Mouse (Mus musculus) left cerebral cortex, postnatal 10 days (tissue): ENCODE results near the gene Cyp26c1. TPM values are rescaled to one million over a fixed set of nuclear protein-coding genes. Genes with fewer than 3 reads are reported as not detected.

ENCODE experiments used
- DNase-seq, 2 experiments: peaks; one replicate each; pipeline ENCODE4 v3.0.0; 2021 to 2022; ENCODE audit warnings: low spot score in 2 of 2, mixed read lengths in 1 of 2; ENCODE audit errors: extremely low spot score in 1 of 2
- intact Hi-C: fragments of 180-260 bp; cut with DNase I; formaldehyde crosslinking; loops from one replicate; pipeline ENCODE4 v1.15.1; 2025
- total RNA-seq, 2 experiments: library from RNA; stranded (reverse); gene quantifications; 2 replicates each; pipeline ENCODE4 v1.2.3; 2021

Gene Cyp26c1
- total RNA-seq, 2 experiments from 2014 or later = 0.20 TPM; not detected in 1

DNA sequence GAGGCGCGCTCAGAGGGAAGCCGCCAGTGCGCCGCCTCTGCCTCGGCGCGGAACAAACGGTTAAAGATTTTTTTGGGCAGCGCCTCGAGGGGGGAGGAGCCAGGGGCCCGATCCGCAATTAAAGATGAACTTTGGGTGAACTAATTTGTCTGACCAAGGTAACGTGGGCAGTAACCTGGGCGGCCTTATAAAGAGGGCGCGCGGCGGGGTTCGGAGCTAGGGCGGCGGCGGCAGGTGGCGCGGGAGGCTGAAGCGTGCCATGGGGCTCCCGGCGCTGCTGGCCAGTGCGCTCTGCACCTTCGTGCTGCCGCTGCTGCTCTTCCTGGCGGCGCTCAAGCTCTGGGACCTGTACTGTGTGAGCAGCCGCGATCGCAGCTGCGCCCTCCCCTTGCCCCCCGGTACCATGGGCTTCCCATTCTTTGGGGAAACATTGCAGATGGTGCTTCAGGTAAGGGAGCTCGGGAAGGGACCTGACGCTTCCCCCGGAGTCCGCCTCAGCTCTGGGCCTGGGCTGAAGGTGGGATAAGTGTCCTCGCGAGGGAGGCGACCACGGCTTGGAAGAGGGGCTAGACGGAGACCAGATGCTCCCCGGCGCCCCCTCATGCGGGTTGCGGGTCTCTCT is 12.4 kb downstream of the Cyp26c1 start, which contains the start of gene Cyp26a1:
TSS of gene Cyp26a1 (plus strand) at position 148 of the 622 bp plus-strand sequence.
- intact Hi-C loops = no loop called here
- DNase-seq = no peak

DNA sequence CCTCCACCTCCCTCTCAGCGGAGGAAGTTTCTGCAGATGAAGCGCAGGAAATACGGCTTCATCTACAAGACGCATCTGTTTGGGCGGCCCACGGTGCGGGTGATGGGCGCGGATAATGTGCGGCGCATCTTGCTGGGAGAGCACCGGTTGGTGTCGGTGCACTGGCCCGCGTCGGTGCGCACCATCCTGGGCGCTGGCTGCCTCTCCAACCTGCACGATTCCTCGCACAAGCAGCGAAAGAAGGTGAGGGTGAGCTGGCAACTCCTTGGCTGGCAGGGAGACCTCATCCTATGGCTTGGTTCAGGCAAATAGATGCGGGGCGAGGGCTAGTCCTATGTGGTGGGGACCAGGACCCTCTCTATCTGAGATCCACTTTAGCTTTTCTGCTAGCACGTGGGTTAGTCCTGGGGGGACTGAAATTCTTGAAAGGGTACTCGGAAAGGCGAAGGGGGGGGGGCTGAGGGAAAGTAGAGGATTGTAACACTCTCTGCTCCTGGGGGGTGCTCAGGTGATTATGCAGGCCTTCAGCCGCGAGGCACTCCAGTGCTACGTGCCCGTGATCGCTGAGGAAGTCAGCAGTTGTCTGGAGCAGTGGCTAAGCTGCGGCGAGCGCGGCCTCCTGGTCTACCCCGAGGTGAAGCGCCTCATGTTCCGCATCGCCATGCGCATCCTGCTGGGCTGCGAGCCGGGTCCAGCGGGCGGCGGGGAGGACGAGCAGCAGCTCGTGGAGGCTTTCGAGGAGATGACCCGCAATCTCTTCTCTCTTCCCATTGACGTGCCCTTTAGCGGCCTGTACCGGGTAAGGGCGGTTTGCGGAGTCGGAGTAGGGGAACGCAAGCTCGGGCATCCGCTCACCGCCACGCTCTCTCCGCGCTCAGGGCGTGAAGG is 13.1 kb downstream of the Cyp26c1 start:
- DNase-seq = peak in 1 of 2 experiments; percentile 29
- intact Hi-C loops = no loop called here

DNA sequence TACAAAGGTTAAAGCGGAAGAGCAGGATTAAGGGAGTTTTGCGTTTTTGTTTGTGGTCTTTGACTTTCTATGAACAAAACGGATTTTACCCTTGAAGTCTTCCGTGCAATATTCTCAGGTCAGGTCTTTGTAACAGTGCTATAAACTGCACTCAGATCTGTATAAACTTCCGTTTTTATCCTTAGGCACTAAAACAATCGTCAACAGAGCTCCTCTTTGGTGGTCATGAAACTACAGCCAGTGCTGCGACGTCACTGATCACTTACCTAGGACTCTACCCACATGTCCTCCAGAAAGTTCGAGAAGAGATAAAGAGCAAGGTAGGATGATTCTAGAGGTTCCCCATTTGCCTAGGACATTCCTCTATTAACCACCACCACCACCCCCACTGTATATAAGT is 14.3 kb downstream of the Cyp26c1 start:
- intact Hi-C loops = loop anchor here (5.0 kb wide), 1 partner anchor 233 kb away; no protein-coding TSS in a partner anchor
- DNase-seq = no peak

DNA sequence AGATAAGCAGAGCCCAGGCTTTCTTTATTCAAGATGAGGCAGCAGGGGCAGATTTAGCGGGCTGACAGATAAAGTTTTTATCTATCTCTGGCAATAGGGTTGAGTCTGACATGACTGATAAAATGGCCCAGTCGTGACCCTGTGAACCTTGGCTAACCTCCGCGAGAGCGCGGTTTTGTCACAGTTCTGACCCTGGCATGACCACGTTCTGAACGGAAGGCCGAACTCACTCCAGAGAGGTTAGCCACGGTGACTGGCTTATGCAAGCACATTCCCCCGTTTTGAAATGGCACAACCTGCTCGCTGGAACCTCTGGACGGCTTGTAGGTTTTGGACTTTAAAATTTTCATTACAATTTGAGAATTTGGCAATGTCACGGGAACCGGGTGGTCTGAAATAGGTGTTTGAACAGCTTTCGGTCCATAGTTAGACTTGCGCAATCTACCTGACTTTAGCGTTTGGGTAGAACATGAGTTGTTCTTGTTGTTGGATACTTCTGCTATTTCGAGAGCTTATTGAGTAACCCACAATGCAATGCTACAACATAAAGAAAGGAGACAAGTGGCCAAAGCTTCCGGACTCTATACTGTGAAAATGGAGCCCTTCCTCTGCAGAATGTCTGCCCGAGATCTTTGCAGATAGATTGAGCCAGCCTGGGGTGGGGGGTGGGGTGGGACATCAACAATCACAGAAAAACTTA is 17.1 kb downstream of the Cyp26c1 start:
- intact Hi-C loops = loop anchor here (5.0 kb wide), 1 partner anchor 230 kb away; no protein-coding TSS in a partner anchor
- no peak for DNase-seq

DNA sequence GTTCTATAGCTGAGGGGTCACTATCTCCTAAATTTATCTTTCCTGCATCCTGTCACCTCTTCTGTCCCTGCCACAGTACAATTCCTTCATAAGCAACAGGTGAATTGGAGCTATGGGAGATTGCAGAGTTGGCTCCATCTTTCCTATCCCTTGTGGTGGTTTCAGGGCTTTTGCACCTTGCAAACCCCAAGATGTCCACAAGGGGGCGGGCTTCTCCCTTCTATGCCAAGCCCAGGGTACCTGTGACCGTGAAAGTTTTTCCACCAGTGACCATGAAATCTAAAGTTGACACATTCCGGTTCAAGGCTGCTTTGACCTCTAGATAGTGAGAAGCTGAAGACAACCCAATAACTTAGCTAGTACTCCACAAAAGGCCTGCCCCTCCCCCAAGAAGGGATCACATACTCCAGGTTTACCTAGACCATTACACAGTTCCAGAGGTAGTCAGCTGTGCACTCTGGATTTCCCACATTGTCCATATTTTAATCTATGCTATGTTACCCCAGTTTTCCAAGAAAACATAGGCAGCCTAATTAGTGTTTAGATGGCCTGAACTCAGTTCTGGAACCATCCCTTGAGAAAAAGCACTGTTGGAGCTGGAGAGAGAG is 18.6 kb downstream of the Cyp26c1 start:
- DNase-seq = peak; percentile 56 to 65
- intact Hi-C loops = loop anchor here (2.0 to 5.0 kb wide), 2 partner anchors 183 to 228 kb away; no protein-coding TSS in a partner anchor

DNA sequence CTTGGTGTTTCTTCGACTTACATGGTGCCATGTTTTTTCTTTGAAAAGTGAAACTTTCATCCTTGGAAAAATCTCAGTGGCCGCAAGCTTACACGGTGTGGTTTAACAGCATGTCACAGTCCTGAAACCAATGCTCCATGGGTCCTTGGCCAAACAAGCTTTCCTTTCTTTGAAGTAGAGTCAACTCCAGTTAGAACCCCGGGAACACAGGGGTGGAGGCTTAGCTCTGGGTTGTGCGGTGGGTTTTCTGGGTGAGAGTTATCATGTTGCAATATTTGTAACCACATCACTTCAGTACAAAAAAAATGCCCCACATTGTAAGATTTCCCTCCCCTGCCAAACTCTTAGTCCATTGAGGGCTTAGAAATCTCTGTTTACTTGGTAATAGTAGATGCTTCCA is 20.3 kb downstream of the Cyp26c1 start:
- DNase-seq = no peak
- intact Hi-C loops = loop anchor here (2.0 kb wide), 1 partner anchor 181 kb away; no protein-coding TSS in a partner anchor

DNA sequence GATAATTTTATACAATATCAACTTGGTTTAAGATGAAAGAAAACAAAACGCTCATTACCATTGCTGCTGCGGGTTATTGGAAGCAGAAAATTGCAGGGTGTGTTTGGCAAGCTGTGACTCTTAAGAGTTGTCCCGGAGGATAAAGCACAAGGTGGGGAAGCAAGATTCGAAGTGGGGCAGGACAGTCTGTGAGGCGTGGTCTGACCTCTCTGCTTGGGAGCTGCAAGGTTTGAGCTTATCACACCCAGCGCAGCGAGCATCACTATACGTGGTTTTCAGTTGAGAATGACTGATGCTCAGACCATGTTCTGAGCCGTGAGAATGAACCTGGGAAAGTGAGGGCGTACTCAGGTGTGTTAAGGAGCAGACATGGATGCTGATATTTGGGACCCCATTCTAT is 29.3 kb downstream of the Cyp26c1 start:
- intact Hi-C loops = no loop called here
- DNase-seq = no peak

DNA sequence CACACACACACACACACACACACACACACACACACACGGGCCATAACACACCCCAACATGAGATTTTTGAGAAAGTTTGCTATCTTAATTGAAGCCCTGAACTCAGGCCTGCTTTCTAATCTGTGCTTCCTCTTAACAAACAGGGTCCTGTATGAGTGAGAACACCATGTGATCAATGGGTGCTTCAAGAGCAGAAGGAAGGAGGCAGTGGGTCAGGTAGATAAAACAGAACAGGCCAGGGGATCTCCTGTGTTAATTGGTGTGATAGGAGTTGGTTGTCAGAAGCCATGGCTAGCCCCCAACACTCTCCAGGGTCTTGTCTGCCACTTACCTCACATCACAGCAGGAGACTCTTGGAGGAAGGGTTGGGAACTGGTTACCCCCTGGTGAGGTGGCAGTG is 30.6 kb downstream of the Cyp26c1 start:
- no peak for DNase-seq
- intact Hi-C loops = no loop called here

DNA sequence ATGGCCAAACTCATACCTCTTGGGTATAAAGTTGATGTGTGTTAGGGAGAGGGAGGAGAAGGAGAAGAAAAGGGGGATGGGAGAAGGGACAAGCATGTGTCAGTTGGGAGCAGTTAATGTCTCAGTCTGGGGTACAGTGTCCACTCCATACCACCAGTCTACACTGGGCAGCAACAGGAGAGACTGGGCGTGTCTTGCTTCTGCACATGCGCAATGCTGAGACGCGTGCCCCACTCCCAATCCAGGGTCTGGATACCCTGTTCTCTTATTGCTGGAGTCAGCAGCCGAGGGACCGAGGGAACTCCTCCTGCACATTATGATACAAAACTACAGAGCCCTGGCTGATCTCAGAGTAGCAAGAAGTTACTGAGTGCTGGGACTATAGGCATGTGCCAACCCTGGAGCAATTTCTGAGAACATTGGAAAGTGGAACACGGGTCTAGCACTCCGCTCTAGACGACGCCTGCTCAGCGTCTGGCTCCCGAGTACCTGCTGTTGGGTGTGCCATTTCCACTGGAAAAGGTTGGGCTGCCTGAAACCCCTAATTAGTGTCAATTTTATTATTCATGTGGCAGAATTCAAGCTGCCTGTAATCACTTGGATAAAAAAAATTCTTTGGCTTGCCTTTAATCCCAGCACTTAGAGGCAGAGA is 31.3 kb downstream of the Cyp26c1 start:
- intact Hi-C loops = no loop called here
- DNase-seq = no peak

DNA sequence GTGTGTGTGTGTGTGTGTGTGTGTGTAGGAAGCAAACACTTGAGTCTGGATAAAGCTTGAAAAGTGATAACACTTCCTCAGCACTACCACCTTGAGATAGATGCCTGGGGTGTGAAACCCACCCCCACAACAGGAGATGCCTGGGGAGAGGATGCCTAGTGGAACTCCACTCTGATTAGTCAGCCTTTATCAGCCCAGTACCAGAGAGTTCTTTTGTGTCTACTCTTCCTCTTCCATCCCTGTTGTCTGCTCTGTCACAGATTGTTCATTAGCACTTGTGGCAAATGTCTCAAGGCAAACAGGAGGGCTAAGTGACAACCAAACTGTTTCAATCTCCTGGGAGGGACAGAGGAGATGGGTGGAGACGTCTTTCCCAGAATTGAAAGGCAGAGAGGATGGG is 33.8 kb downstream of the Cyp26c1 start:
- intact Hi-C loops = no loop called here
- DNase-seq = no peak

DNA sequence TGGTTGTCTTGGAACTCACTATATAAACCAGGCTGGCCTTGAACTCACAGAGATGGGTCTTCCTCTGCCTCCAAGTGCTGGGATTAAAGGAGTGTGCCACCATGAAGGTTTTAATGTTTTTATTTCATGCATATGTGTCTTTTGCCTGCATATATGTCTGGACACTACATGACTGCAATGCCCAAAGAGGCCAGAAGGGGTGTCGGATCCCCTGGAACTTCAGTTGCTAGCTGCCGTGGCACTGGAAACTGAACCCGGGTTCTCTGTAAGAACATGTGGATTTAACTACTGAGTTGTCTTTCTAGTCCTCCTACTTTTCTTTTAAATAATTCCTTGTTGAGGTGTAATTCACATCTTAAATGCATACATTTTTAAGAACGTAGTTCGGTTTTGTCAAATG is 39.2 kb downstream of the Cyp26c1 start:
- no peak for DNase-seq
- intact Hi-C loops = no loop called here

DNA sequence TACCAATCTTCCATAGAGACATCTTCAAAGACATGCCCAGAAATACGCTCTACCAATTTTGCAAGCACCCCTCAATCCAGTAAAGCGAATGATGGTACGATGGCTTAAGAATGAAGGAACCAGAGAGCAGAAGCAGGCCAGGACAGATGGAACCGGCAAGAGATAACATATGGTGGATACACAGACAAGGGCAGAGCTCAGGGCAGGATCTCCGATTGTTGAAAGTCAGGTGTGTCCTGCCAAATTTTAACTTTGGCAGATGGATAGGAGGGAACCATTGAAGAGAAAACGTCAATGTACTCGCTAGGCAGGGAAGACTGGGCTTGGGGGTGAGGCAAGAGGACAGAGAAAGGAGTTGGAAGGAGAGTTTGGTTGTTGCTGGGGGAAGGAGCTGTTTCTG is 41.2 kb downstream of the Cyp26c1 start:
- intact Hi-C loops = no loop called here
- no peak for DNase-seq

DNA sequence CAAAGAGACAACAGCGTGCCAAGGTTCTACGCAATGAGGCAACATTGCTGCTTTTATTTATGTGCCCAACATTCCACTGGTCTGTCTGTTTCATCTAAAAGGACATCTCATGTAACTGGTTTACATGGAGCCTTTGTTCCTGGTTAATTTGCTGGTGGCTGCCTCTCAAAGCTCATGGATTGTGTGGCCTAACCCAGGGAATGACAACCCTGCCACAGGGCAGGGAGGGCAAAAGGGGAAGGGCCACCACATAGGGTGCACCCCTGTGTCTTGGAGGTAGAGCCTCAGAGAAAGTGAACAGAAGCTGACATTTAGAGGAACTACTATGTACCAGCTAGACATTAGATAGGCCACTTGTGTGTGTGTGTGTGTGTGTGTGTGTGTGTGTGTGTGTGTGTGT is 42.0 kb downstream of the Cyp26c1 start:
- intact Hi-C loops = no loop called here
- DNase-seq = no peak

DNA sequence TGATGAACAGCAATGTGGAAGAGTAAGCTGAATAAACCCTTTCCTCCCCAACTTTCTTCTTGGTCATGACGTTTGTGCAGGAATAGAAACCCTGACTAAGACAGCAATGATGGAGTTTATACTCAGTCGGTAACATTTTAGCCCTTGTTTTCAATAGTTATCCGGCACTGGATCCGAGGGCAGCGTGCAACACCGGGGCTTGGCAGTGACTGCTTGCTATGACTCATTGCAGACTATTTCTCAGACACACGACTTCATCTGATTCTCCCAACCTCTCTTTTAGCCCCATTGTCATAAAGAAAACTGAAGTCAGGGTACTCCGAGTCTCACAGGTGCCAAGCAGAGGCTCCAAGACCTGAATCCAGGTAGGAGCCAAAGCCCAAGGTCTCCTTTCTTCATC is 50.0 kb downstream of the Cyp26c1 start:
- intact Hi-C loops = no loop called here
- no peak for DNase-seq

DNA sequence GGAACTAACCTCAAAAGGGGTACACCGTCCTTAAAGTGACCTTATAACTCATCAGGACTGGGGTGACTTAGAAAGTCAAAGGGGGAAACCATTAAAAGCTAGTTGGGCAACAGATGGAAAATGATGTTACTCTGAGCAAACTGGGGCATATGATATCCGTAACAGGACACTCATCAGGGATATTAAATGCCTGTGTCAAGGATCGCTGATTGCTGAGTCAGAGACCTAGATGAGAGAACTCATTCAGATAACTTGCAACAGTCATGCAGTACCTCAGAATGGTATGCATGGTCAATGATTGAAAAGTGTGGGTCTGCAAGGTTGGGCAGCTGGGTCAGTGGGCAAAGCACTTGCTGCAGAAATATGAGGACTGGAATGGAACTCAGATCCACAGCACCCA is 53.2 kb downstream of the Cyp26c1 start:
- intact Hi-C loops = no loop called here
- no peak for DNase-seq

DNA sequence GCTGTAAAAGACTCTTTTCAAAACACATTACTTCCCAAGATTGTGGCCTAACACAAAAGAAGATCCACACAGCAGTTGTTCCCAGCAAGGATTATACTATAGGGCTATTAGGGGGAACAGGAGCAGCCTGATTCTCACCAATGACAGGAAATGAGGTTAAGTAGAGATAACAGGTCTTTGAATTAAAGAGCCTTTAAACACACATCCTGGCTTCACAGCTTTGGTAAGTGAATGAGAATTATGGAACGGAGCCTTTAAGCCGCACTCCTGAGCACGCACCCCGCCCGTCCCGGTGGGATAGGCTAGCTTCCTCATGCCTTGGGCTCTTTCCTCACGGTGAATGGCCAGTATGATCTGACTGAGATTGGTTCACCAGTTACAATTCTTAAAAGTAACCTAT is 54.7 kb downstream of the Cyp26c1 start:
- no peak for DNase-seq
- intact Hi-C loops = no loop called here
